Mouse (Mus musculus): ENCODE measurements at regions not wholly inside any gene's neighbourhood (a gene's known extent, or its start where the extent isn't known, plus 50 kb on each side); places are given as distances from the start of the nearest gene placed in this dataset.
A peak's percentile ranks its signal among the peaks of the same experiment; 100 is the strongest.

GRCm38 (mm10) chr5:52939994-52940393 lies 97.9 kb upstream of the Slc34a2 start:
- no peaks in the 10 kb centered on the region for H3K9me3 ChIP-seq (ENCODE audit: control insufficient read depth, low read length)
- H3K9ac ChIP-seq (ENCODE audit: low read length) = no peak overlapping the region
- H3K4me1 ChIP-seq (replicated peaks; ENCODE audit: control insufficient read depth, insufficient read depth) = no peaks in the 10 kb centered on the region
- WGBS = 92% methylated on average over 6 of the region's 6 CpGs
- H3K27ac ChIP-seq (replicated peaks) = no peak overlapping the region
- no peak for DNase-seq (ENCODE audit: low spot score)
- H3K4me3 ChIP-seq (ENCODE audit: low read depth, low read length) = no peak overlapping the region
- H3K27me3 ChIP-seq (ENCODE audit: control insufficient read depth, insufficient read depth, low read length) = no peaks in the 10 kb centered on the region
- no peak overlapping the region for H3K4me2 ChIP-seq (replicated peaks; ENCODE audit: low read depth)
- no peak for ATAC-seq (ENCODE audit: low FRiP score, low TSS enrichment)
- H3K36me3 ChIP-seq (ENCODE audit: control insufficient read depth, insufficient read depth, low read length) = no peaks in the 10 kb centered on the region
- TF ChIP-seq CTCF (IDR thresholded peaks at IDR 0.05; ENCODE audit: low read depth) (no peak), EP300 (optimal IDR thresholded peaks at IDR 0.05) (no peak)

GRCm38 (mm10) chr5:52940645-52941044 lies 97.2 kb upstream of the Slc34a2 start:
- Histone ChIP-seq H3K27ac (replicated peaks) (no peak overlapping the region), H3K9me3 (ENCODE audit: control insufficient read depth, low read length) (no peaks in the 10 kb centered on the region), H3K4me3 (ENCODE audit: low read depth, low read length) (no peak overlapping the region), H3K9ac (ENCODE audit: low read length) (no peak overlapping the region), H3K4me2 (replicated peaks; ENCODE audit: low read depth) (no peak overlapping the region), H3K36me3 (ENCODE audit: control insufficient read depth, insufficient read depth, low read length) (no peaks in the 10 kb centered on the region), H3K4me1 (replicated peaks; ENCODE audit: control insufficient read depth, insufficient read depth) (no peaks in the 10 kb centered on the region), H3K27me3 (ENCODE audit: control insufficient read depth, insufficient read depth, low read length) (no peaks in the 10 kb centered on the region)
- ATAC-seq (ENCODE audit: low FRiP score, low TSS enrichment) (no peak), DNase-seq (ENCODE audit: low spot score) (peak; percentile 16)
- 68% methylated on average over 4 of the region's 4 CpGs for WGBS
- TF ChIP-seq CTCF (IDR thresholded peaks at IDR 0.05; ENCODE audit: low read depth) (no peak), EP300 (optimal IDR thresholded peaks at IDR 0.05) (no peak)

- ATAC-seq (ENCODE audit: low FRiP score, low TSS enrichment) (no peak), DNase-seq (ENCODE audit: low spot score) (no peak)
- Histone ChIP-seq H3K27ac (replicated peaks) (no peak overlapping the region), H3K4me2 (replicated peaks; ENCODE audit: low read depth) (no peak overlapping the region), H3K9ac (ENCODE audit: low read length) (no peak overlapping the region), H3K4me3 (ENCODE audit: low read depth, low read length) (no peak overlapping the region), H3K4me1 (replicated peaks; ENCODE audit: control insufficient read depth, insufficient read depth) (no peaks in the 10 kb centered on the region), H3K9me3 (ENCODE audit: control insufficient read depth, low read length) (no peaks in the 10 kb centered on the region), H3K36me3 (ENCODE audit: control insufficient read depth, insufficient read depth, low read length) (no peaks in the 10 kb centered on the region), H3K27me3 (ENCODE audit: control insufficient read depth, insufficient read depth, low read length) (no peaks in the 10 kb centered on the region)
- WGBS = 62% methylated on average over 8 of the region's 8 CpGs
- no peak for TF ChIP-seq CTCF (IDR thresholded peaks at IDR 0.05; ENCODE audit: low read depth)
These were observed 84.0 kb upstream of the Slc34a2 start for GRCm38 (mm10) chr5:52953875-52954274.

GRCm38 (mm10) chr5:52954713-52955112 lies 83.2 kb upstream of the Slc34a2 start:
- Histone ChIP-seq H3K9ac (ENCODE audit: low read length) (no peak overlapping the region), H3K4me2 (replicated peaks; ENCODE audit: low read depth) (no peak overlapping the region), H3K27ac (replicated peaks) (no peak overlapping the region), H3K9me3 (ENCODE audit: control insufficient read depth, low read length) (no peaks in the 10 kb centered on the region), H3K4me1 (replicated peaks; ENCODE audit: control insufficient read depth, insufficient read depth) (no peaks in the 10 kb centered on the region), H3K27me3 (ENCODE audit: control insufficient read depth, insufficient read depth, low read length) (no peaks in the 10 kb centered on the region), H3K4me3 (ENCODE audit: low read depth, low read length) (no peak overlapping the region), H3K36me3 (ENCODE audit: control insufficient read depth, insufficient read depth, low read length) (no peaks in the 10 kb centered on the region)
- TF ChIP-seq CTCF (IDR thresholded peaks at IDR 0.05; ENCODE audit: low read depth) (no peak), EP300 (optimal IDR thresholded peaks at IDR 0.05) (no peak)
- ATAC-seq (ENCODE audit: low FRiP score, low TSS enrichment) (no peak), DNase-seq (ENCODE audit: low spot score) (no peak)
- WGBS = 80% methylated on average over 3 of the region's 3 CpGs

- no peak for TF ChIP-seq CTCF (IDR thresholded peaks at IDR 0.05; ENCODE audit: low read depth)
- TF ChIP-seq EP300 (optimal IDR thresholded peaks at IDR 0.05) = no peak
- no peak for DNase-seq (ENCODE audit: low spot score)
- 72% methylated on average over 4 of the region's 4 CpGs for WGBS
These were observed 73.7 kb upstream of the Slc34a2 start for GRCm38 (mm10) chr5:52964209-52964608.

GRCm38 (mm10) chr5:52971811-52972210 lies 66.1 kb upstream of the Slc34a2 start:
- H3K9me3 ChIP-seq (ENCODE audit: control insufficient read depth, low read length) = no peaks in the 10 kb centered on the region
- H3K27ac ChIP-seq (replicated peaks) = no peak overlapping the region
- ATAC-seq (ENCODE audit: low FRiP score, low TSS enrichment) = no peak

More at GRCm38 (mm10) chr5:52964209-52964608, 73.7 kb upstream of the Slc34a2 start:
- no peak overlapping the region for H3K4me3 ChIP-seq (ENCODE audit: low read depth, low read length)
- no peaks in the 10 kb centered on the region for H3K4me1 ChIP-seq (replicated peaks; ENCODE audit: control insufficient read depth, insufficient read depth)
- H3K9ac ChIP-seq (ENCODE audit: low read length) = no peak overlapping the region
- H3K9me3 ChIP-seq (ENCODE audit: control insufficient read depth, low read length) = no peaks in the 10 kb centered on the region
- no peak overlapping the region for H3K4me2 ChIP-seq (replicated peaks; ENCODE audit: low read depth)
- ATAC-seq (ENCODE audit: low FRiP score, low TSS enrichment) = no peak
- H3K27ac ChIP-seq (replicated peaks) = no peak overlapping the region
- no peaks in the 10 kb centered on the region for H3K27me3 ChIP-seq (ENCODE audit: control insufficient read depth, insufficient read depth, low read length)
- no peaks in the 10 kb centered on the region for H3K36me3 ChIP-seq (ENCODE audit: control insufficient read depth, insufficient read depth, low read length)

More at GRCm38 (mm10) chr5:52971811-52972210, 66.1 kb upstream of the Slc34a2 start:
- Histone ChIP-seq H3K4me2 (replicated peaks; ENCODE audit: low read depth) (no peak overlapping the region), H3K27me3 (ENCODE audit: control insufficient read depth, insufficient read depth, low read length) (no peaks in the 10 kb centered on the region), H3K4me3 (ENCODE audit: low read depth, low read length) (no peak overlapping the region), H3K4me1 (replicated peaks; ENCODE audit: control insufficient read depth, insufficient read depth) (no peaks in the 10 kb centered on the region), H3K9ac (ENCODE audit: low read length) (no peak overlapping the region), H3K36me3 (ENCODE audit: control insufficient read depth, insufficient read depth, low read length) (no peaks in the 10 kb centered on the region)
- no peak for TF ChIP-seq CTCF (IDR thresholded peaks at IDR 0.05; ENCODE audit: low read depth)
- no peak for TF ChIP-seq EP300 (optimal IDR thresholded peaks at IDR 0.05)
- 20% methylated on average over 5 of the region's 5 CpGs for WGBS
- no peak for DNase-seq (ENCODE audit: low spot score)
